Mouse (Mus musculus): ENCODE results near the gene Pitpnc1.
A peak's percentile ranks its signal among the peaks of the same experiment; 100 is the strongest.

Pitpnc1 gene

GRCm38 (mm10) chr11:107331425-107331824, 139.1 kb downstream of the Pitpnc1 start:
- DNase-seq (ENCODE audit: low spot score in 2 of 2) = no peak

- DNase-seq (ENCODE audit: low spot score in 2 of 2) = no peak
Measured at GRCm38 (mm10) chr11:107327326-107327725, 143.2 kb downstream of the Pitpnc1 start.

GRCm38 (mm10) chr11:107325739-107326725, 144.5 kb downstream of the Pitpnc1 start:
- no peak for DNase-seq (ENCODE audit: low spot score in 2 of 2)

- DNase-seq (ENCODE audit: low spot score in 2 of 2) = no peak
Measured at GRCm38 (mm10) chr11:107325226-107325625, 145.3 kb downstream of the Pitpnc1 start.

GRCm38 (mm10) chr11:107323173-107323572, 147.3 kb downstream of the Pitpnc1 start:
- no peak for DNase-seq (ENCODE audit: low spot score in 2 of 2)

GRCm38 (mm10) chr11:107322226-107322625, 148.3 kb downstream of the Pitpnc1 start:
- no peak for DNase-seq (ENCODE audit: low spot score in 2 of 2)

- no peak for DNase-seq (ENCODE audit: low spot score in 2 of 2)
Measured at GRCm38 (mm10) chr11:107321819-107322218, 148.7 kb downstream of the Pitpnc1 start.

GRCm38 (mm10) chr11:107319861-107320260, 150.6 kb downstream of the Pitpnc1 start:
- DNase-seq (ENCODE audit: low spot score in 2 of 2) = no peak

- DNase-seq (ENCODE audit: low spot score in 2 of 2) = no peak
Measured at GRCm38 (mm10) chr11:107317653-107318281, 152.7 kb downstream of the Pitpnc1 start.

GRCm38 (mm10) chr11:107315475-107315874, 155.0 kb downstream of the Pitpnc1 start:
- no peak for DNase-seq (ENCODE audit: low spot score in 2 of 2)

- DNase-seq (ENCODE audit: low spot score in 2 of 2) = peak; percentile 45 to 55
Measured at GRCm38 (mm10) chr11:107310338-107311121, 160.0 kb downstream of the Pitpnc1 start.

GRCm38 (mm10) chr11:107306170-107306569, 164.3 kb downstream of the Pitpnc1 start:
- DNase-seq (ENCODE audit: low spot score in 2 of 2) = no peak

- no peak for DNase-seq (ENCODE audit: low spot score in 2 of 2)
Measured at GRCm38 (mm10) chr11:107302141-107302540, 168.4 kb downstream of the Pitpnc1 start.

- no peak for DNase-seq (ENCODE audit: low spot score in 2 of 2)
Measured at GRCm38 (mm10) chr11:107300235-107300634, 170.3 kb downstream of the Pitpnc1 start.

- no peak for DNase-seq (ENCODE audit: low spot score in 2 of 2)
Measured at GRCm38 (mm10) chr11:107299511-107300120, 170.9 kb downstream of the Pitpnc1 start.

- no peak for DNase-seq (ENCODE audit: low spot score in 2 of 2)
Measured at GRCm38 (mm10) chr11:107296176-107296575, 174.3 kb downstream of the Pitpnc1 start.

GRCm38 (mm10) chr11:107292036-107292435, 178.5 kb downstream of the Pitpnc1 start:
- DNase-seq (ENCODE audit: low spot score in 2 of 2) = no peak

GRCm38 (mm10) chr11:107288186-107288563, 182.3 kb downstream of the Pitpnc1 start:
- DNase-seq (ENCODE audit: low spot score in 2 of 2) = no peak

- no peak for DNase-seq (ENCODE audit: low spot score in 2 of 2)
Measured at GRCm38 (mm10) chr11:107287215-107288185, 183.0 kb downstream of the Pitpnc1 start.

GRCm38 (mm10) chr11:107285731-107286130, 184.8 kb downstream of the Pitpnc1 start:
- no peak for DNase-seq (ENCODE audit: low spot score in 2 of 2)

Data from right cerebral cortex, postnatal 36 days (tissue).